Mouse (Mus musculus) spleen, adult 2 months (tissue): ENCODE results near the gene Kcna4.

Source experiments
- CTCF ChIP-seq: fragments of 200-500 bp; IDR thresholded peaks from 2 replicates; pipeline ENCODE4 v1.5.1; 2011; ENCODE audit warnings: mild to moderate bottlenecking, inconsistent platforms; ENCODE audit not compliant: insufficient read depth, insufficient read length, insufficient replicate concordance; ENCODE audit errors: extremely low read depth
- POLR2A ChIP-seq: fragments of 200-500 bp; IDR thresholded peaks from 2 replicates; pipeline ENCODE4 v1.6.1; 2011; ENCODE audit warnings: low read depth, low read length, inconsistent platforms

DNA sequence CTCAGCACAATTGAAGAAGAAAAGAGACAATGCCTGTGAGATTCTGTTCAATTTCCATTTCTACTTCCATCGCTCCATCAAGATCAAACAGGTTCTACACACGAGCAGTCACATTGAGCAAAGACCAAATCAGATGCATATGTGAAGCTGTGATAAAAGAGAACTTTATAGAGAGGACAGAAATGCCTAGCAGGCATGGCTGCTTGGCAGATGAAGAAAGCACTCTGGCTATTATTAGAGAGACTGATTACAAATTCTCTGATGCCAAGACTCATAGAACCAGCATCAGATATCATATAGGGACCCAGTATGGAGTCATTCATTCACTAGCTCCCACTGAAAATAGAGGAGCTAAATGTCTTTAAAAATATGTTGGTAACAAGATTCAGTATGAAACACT is 24.2 kb upstream of the Kcna4 start:
- TF ChIP-seq POLR2A (no peak), CTCF (no peak)
